Comparison of ENCODE assay signal across 14 mouse cellular contexts in the genomic region with DNA sequence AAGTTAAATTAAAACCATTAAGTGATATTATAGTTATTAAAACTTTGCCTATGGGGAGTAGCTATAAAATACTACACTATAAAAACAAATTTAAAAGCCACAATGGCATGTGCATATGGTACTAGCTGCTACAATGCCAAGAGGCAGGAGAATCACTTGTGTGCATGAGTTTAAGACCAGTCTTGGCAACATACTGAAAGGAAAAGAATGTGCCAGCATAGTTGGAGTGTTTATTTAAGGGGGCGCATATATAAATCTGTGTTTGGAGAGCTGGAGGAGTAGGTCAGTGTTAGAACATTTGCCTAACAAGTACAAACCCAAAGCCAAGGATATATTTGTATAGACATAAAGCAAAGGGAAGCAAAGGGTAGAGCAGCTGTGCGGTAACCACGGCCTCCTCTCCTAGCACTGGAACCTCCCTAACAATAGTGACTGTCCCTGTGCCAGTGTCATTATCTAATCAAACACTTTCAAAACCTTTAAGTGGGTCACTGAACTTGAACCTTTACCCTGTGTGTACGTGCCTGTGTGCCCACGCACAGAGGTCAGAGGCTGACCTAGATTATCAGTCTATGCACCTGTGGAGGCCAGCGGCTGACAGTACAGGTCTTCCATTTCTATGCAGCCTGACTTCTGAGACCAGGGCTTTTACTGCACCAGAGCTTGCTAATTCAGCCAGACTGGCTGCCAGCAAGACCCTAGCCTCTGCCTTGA. TPM values are rescaled to one million over a fixed set of nuclear protein-coding genes. Genes with fewer than 3 reads are reported as not detected.
DNase-seq lines count a peak whose midpoint lies in the region; ATAC-seq and TF ChIP-seq lines count a peak whose summit lies in the region.
"Had no signal": no experiment of that assay in that cellular context is flagged by ENCODE, and none has a peak within 500 bp of the region (broad histone marks: within the 10 kb centered on the region; RNA-seq: fewer than 3 reads in every experiment).

No protein-coding gene starts in this region.

- intact Hi-C loops in heart, postnatal 36 days (cut with DNase I) = no loop called here

- no peak overlapping the region for H3K9ac ChIP-seq in liver, embryonic 13.5 days
- no peak overlapping the region for H3K9ac ChIP-seq in stomach, embryonic 14.5 days (replicated peaks; ENCODE audit: low read depth, low read length)
- H3K9ac ChIP-seq: embryonic facial prominence, embryonic 12.5 days; hindbrain, embryonic 13.5 days had no signal

- no peaks in the 10 kb centered on the region for H3K9me3 ChIP-seq in liver, embryonic 13.5 days (replicated peaks)
- no peaks in the 10 kb centered on the region for H3K9me3 ChIP-seq in stomach, embryonic 14.5 days (ENCODE audit: control insufficient read depth, low read depth, low read length)
- H3K9me3 ChIP-seq: embryonic facial prominence, embryonic 12.5 days; hindbrain, embryonic 13.5 days had no signal

- TF ChIP-seq CTCF in layer of hippocampus, adult 2 months (conservative IDR thresholded peaks at IDR 0.05) = no peak

- H3K4me3 ChIP-seq in layer of hippocampus, adult 2 months = no peak overlapping the region
- no peak overlapping the region for H3K4me3 ChIP-seq in liver, embryonic 13.5 days (replicated peaks)
- H3K4me3 ChIP-seq in stomach, embryonic 14.5 days (ENCODE audit: low read depth, low read length) = no peak overlapping the region
- H3K4me3 ChIP-seq: embryonic facial prominence, embryonic 12.5 days; hindbrain, embryonic 13.5 days had no signal

- H3K4me1 ChIP-seq in liver, embryonic 13.5 days (replicated peaks) = peaks cover 29% of the 10 kb centered on the region
- H3K4me1 ChIP-seq in stomach, embryonic 14.5 days (ENCODE audit: control insufficient read depth, insufficient read depth, low read length) = peaks cover 13% of the 10 kb centered on the region
- H3K4me1 ChIP-seq: embryonic facial prominence, embryonic 12.5 days; hindbrain, embryonic 13.5 days had no signal

- H3K36me3 ChIP-seq in liver, embryonic 13.5 days = peaks cover 57% of the 10 kb centered on the region
- peaks cover 30% of the 10 kb centered on the region; the same call in 1 of the 2 replicates for H3K36me3 ChIP-seq in stomach, embryonic 14.5 days (ENCODE audit: control insufficient read depth, insufficient read depth, low read length)

- no peak overlapping the region for H3K4me2 ChIP-seq in liver, embryonic 13.5 days
- H3K4me2 ChIP-seq in stomach, embryonic 14.5 days (replicated peaks; ENCODE audit: low read depth, low read length) = no peak overlapping the region
- H3K4me2 ChIP-seq: embryonic facial prominence, embryonic 12.5 days; hindbrain, embryonic 13.5 days; midbrain, embryonic 11.5 days had no signal

- peak; percentile 49 for DNase-seq in heart, adult 11 months
- no peak for DNase-seq in heart, postnatal 36 days
- DNase-seq in layer of hippocampus, adult 2 months (ENCODE audit: low spot score in 2 of 2) = no peak
- DNase-seq in layer of hippocampus, adult 9-11 months = no peak
- no peak for DNase-seq in liver, embryonic 13.5 days
- no peak for DNase-seq in ovary, postnatal 14 days (ENCODE audit: low spot score)
- DNase-seq in kidney, postnatal 4 days = no peak
- DNase-seq: adrenal gland, adult 8-10 months; cerebellum, postnatal 10 days; right cerebral cortex, postnatal 25 days had no signal

- no peaks in the 10 kb centered on the region for H3K27me3 ChIP-seq in liver, embryonic 13.5 days
- H3K27me3 ChIP-seq in stomach, embryonic 14.5 days (ENCODE audit: control insufficient read depth, insufficient read depth, low read length) = no peaks in the 10 kb centered on the region
- H3K27me3 ChIP-seq: embryonic facial prominence, embryonic 12.5 days; hindbrain, embryonic 13.5 days had no signal

- ATAC-seq in liver, embryonic 13.5 days (ENCODE audit: low read depth) = peak; percentile 73
- peak; percentile 56 for ATAC-seq in stomach, embryonic 14.5 days (ENCODE audit: insufficient number of reproducible peaks, insufficient read depth, low FRiP score, low read depth)

- 68% methylated on average over 6 of the region's 6 CpGs for WGBS in liver, embryonic 13.5 days (ENCODE audit: insufficient replicate concordance)
- WGBS in stomach, embryonic 14.5 days = 48% methylated on average over 6 of the region's 6 CpGs

- 0 out of 2 replicates have a peak overlapping the region, but pooled peaks have one; percentile 23 for H3K27ac ChIP-seq in layer of hippocampus, adult 2 months
- no peak overlapping the region for H3K27ac ChIP-seq in liver, embryonic 13.5 days
- H3K27ac ChIP-seq in stomach, embryonic 14.5 days (ENCODE audit: low read length) = peak overlapping the region; percentile 67; the same call in 1 of the 2 replicates
- H3K27ac ChIP-seq: embryonic facial prominence, embryonic 12.5 days; hindbrain, embryonic 13.5 days had no signal

RNA-seq across cellular contexts. Expression of gene Neu3, which starts 9.3 kb away (rescaled TPM):
- 1 to 10 TPM; 3.8 to 4.9 TPM for total RNA-seq in heart, postnatal 36 days (2021)
- total RNA-seq in layer of hippocampus, adult 2 months (2021) = 1 to 10 TPM; 3.3 to 3.6 TPM
- polyA plus RNA-seq in liver, embryonic 13.5 days (2015; fragmentation: Nextera tagmentation; extraction: Ambion mirVana) = 4.2 and 4.8 TPM in 2 replicates
- polyA plus RNA-seq in stomach, embryonic 14.5 days (2014; fragmentation: Nextera tagmentation; extraction: Ambion mirVana) = 7.0 and 7.1 TPM in 2 replicates

RNA-seq across cellular contexts. Expression of gene Xrra1, which starts 21.4 kb away (rescaled TPM):
- total RNA-seq in heart, postnatal 36 days (2021) = not detected
- 1 to 10 TPM; 1.2 to 1.4 TPM for total RNA-seq in layer of hippocampus, adult 2 months (2021)
- polyA plus RNA-seq in liver, embryonic 13.5 days (2015; fragmentation: Nextera tagmentation; extraction: Ambion mirVana) = not detected in 2 replicates
- 0.29 and 0.50 TPM in 2 replicates for polyA plus RNA-seq in stomach, embryonic 14.5 days (2014; fragmentation: Nextera tagmentation; extraction: Ambion mirVana)

RNA-seq across cellular contexts. Expression of gene Spcs2, which starts 25.7 kb away (rescaled TPM):
- 10 to 100 TPM; 48.0 to 50.4 TPM for total RNA-seq in heart, postnatal 36 days (2021)
- total RNA-seq in layer of hippocampus, adult 2 months (2021) = 10 to 100 TPM; 94.6 to 99.4 TPM
- 216 and 254 TPM in 2 replicates for polyA plus RNA-seq in liver, embryonic 13.5 days (2015; fragmentation: Nextera tagmentation; extraction: Ambion mirVana)
- polyA plus RNA-seq in stomach, embryonic 14.5 days (2014; fragmentation: Nextera tagmentation; extraction: Ambion mirVana) = 287 and 322 TPM in 2 replicates
